Mouse (Mus musculus): ENCODE measurements around the gene Stra8.

Stra8 gene

GRCm38 (mm10) chr6:34919956-34920355, at the start of gene Stra8:
Stra8 (plus strand) TSS chr6:34920163.
- DNase-seq (ENCODE audit: low spot score), result no peak

GRCm38 (mm10) chr6:34870724-34871123, 49.2 kb upstream of the Stra8 start:
- DNase-seq (ENCODE audit: low spot score), result no peak

GRCm38 (mm10) chr6:34871929-34872328, 48.0 kb upstream of the Stra8 start:
- DNase-seq (ENCODE audit: low spot score), result no peak

- DNase-seq (ENCODE audit: low spot score), result no peak
These were observed 47.1 kb upstream of the Stra8 start for GRCm38 (mm10) chr6:34872871-34873270.

- no peak for DNase-seq (ENCODE audit: low spot score)
These were observed 45.7 kb upstream of the Stra8 start for GRCm38 (mm10) chr6:34874101-34874921.

GRCm38 (mm10) chr6:34875268-34875761, 44.6 kb upstream of the Stra8 start:
- DNase-seq (ENCODE audit: low spot score), result peak; percentile 75

GRCm38 (mm10) chr6:34875966-34876834, 43.8 kb upstream of the Stra8 start:
- peak; percentile 83 for DNase-seq (ENCODE audit: low spot score)

GRCm38 (mm10) chr6:34876835-34877156, 43.2 kb upstream of the Stra8 start:
- no peak for DNase-seq (ENCODE audit: low spot score)

- peak; percentile 95 for DNase-seq (ENCODE audit: low spot score)
These were observed 42.2 kb upstream of the Stra8 start, which contains the start of gene Cyren for GRCm38 (mm10) chr6:34877509-34878321. Cyren (minus strand) TSS chr6:34878060.

- DNase-seq (ENCODE audit: low spot score), result no peak
These were observed 40.7 kb upstream of the Stra8 start for GRCm38 (mm10) chr6:34879101-34879740.

- DNase-seq (ENCODE audit: low spot score), result peak; percentile 40
These were observed 40.0 kb upstream of the Stra8 start for GRCm38 (mm10) chr6:34879911-34880475.

- no peak for DNase-seq (ENCODE audit: low spot score)
These were observed 35.2 kb upstream of the Stra8 start for GRCm38 (mm10) chr6:34884724-34885123.

- DNase-seq (ENCODE audit: low spot score), result no peak
These were observed 32.7 kb upstream of the Stra8 start for GRCm38 (mm10) chr6:34887131-34887850.

- DNase-seq (ENCODE audit: low spot score), result no peak
These were observed 30.8 kb upstream of the Stra8 start for GRCm38 (mm10) chr6:34889185-34889584.

GRCm38 (mm10) chr6:34895569-34895968, 24.4 kb upstream of the Stra8 start:
- DNase-seq (ENCODE audit: low spot score), result no peak

GRCm38 (mm10) chr6:34896168-34896780, 23.7 kb upstream of the Stra8 start:
- DNase-seq (ENCODE audit: low spot score), result no peak

- DNase-seq (ENCODE audit: low spot score), result no peak
These were observed 20.8 kb upstream of the Stra8 start for GRCm38 (mm10) chr6:34899127-34899526.

- DNase-seq (ENCODE audit: low spot score), result no peak
These were observed 19.0 kb upstream of the Stra8 start for GRCm38 (mm10) chr6:34900990-34901389.

- peak; percentile 11 for DNase-seq (ENCODE audit: low spot score)
These were observed 18.0 kb upstream of the Stra8 start for GRCm38 (mm10) chr6:34901911-34902444.

- no peak for DNase-seq (ENCODE audit: low spot score)
These were observed 17.4 kb upstream of the Stra8 start for GRCm38 (mm10) chr6:34902578-34902977.

Data from T-cell, adult 2 months (primary cell).